Mouse (Mus musculus): ENCODE measurements around the gene Tmem106a.
"Not testable (repeated sequence)": the region's sequence is repeated elsewhere in the genome, so short reads cannot be mapped to it uniquely, and the experiment has no call there.

Tmem106a gene

DNA sequence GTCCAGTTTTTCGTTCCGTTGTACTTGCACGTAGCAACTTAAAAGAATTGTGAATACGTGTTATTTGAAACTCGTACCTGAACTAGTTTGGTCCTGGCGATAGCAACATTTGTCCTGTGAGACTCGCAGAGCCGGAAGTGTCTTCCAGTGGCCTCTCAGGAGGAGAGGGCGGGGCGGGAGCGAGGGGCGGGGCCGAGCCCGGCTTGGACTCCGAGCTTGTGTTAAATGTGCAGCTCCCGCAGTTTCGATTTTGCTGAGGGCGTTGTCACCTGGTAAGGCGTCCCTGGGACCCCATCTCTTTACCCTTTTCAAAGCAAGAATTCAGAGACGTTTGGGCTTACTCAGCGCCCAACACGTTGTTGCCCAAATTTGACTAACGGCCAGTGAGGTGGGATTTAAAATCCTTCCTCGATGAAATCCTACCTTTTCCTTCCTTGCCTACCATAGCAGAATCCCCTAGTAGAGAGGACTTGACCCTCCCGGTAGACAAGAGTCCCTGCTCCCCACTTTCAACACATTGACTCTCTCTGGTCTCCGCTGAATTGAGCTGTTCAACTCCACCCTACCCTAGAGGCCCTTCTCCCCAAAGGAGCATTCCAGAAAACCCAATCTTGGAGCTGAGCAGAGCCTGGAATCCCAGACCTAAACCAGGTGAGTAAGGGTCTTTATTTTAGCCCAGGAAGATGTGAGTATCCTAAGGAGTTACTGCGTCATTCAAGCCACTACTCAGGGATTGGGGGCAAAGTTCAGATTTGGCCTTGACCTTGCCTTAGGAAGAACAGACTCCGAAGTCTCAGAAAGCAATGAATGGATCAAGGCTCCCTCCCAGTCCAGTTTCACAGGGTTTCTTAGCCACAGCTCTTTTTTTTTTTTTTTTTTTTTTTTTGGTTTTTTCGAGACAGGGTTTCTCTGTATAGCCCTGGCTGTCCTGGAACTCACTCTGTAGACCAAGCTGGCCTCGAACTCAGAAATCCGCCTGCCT lies at the start of gene Tmem106a:
Gene Tmem106a (plus strand): TSS at position 189 of the 982 bp plus-strand sequence.
- peak; percentile 89 for DNase-seq

DNA sequence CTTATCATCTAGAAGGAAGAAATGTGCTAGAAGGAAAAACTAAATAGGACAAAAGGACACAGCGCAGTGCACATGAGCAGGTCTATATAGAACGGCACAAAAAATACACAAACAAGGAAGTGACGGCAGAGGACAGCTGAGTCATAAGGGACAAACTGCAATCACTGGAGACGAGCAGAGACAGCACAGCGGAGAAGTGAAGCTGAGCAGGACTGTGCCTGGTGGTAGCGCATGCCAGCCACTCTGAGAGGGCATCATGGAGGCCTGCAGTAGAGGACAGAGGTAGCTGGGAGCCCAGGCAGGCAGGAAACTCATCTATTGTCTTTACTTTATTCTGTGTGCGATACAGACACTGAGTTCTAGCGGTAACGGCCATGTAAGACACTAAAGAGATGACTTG lies 38.5 kb upstream of the Tmem106a start:
- no peak for DNase-seq

DNA sequence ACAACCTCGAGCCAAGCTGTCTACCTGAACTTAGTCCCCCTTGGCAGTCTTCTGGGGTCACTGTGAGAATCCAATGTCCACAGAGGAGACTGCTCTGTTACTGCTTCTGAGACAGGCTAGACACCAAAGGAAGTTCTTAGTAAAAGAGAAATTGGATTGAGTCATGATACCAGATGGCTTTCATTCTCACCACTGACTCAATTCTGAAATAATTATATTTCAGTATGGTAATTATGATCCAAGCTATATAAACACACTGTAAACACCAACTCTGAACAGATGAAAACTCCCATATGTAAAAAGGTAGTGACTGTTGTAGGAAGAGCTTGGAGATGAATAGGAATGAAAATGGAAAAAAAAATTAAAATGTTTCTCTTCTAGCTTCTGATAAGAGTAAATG lies 37.9 kb upstream of the Tmem106a start:
- no peak for DNase-seq

DNA sequence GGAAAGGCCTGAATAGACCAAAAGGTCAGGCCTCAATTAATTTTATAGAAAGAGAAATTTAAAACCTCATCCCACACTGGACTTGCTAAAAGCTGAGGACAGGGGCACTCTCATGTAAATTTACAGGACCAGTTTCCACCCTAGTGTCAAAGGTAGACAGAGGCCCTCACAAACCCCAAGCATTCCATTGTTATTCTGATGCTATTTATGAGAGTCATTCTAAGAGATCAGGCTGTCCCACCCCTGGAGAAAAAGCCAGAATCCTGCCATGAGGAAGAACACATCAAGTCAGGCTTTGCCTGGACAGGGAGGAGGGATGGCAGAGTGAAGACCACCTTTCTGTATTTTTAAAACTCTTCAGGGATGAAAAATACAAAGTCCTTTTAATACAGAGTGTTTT lies 33.5 kb upstream of the Tmem106a start:
- DNase-seq: no peak

DNA sequence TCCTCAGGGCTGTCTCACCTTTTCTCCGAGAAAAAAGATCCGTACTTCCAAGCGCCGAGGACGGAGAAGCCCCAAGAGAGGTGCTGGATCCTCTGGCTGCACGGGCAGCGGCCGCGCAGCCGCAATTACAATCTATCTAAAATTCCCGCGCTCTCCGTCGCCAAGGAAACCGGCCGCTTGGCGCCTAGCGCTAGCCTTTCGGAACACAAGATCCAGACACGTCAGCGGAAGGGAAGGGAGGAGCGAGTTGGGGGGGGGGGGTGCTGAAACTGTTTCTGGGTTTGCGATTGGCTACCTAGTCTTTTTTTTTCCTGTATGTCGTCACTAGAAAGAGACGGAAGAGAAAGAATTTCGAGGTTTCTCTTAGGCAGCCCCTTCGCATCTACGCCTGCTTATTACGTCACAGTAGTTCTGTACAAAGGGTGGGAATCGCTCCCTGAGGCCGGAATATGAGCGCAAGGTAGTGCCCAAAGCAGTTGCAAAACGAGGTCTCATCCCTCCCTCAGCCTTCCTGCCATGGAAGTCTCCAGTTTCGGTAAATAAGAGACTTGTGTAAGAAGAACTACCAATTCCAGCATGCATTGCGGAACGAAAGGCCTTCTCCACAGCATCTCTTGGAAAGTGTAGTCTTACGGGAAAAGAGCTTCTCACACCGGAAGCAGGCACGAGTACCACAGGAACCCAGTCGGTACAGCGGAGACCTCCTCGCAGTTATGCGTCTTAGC lies 30.1 kb upstream of the Tmem106a start, which contains the start of the genes Brca1 and Nbr1:
Gene Brca1 (minus strand): TSS at position 205 of the 725 bp plus-strand sequence.
Gene Nbr1 (plus strand): TSS at position 399 of the 725 bp plus-strand sequence.
- DNase-seq: peak; percentile 97

DNA sequence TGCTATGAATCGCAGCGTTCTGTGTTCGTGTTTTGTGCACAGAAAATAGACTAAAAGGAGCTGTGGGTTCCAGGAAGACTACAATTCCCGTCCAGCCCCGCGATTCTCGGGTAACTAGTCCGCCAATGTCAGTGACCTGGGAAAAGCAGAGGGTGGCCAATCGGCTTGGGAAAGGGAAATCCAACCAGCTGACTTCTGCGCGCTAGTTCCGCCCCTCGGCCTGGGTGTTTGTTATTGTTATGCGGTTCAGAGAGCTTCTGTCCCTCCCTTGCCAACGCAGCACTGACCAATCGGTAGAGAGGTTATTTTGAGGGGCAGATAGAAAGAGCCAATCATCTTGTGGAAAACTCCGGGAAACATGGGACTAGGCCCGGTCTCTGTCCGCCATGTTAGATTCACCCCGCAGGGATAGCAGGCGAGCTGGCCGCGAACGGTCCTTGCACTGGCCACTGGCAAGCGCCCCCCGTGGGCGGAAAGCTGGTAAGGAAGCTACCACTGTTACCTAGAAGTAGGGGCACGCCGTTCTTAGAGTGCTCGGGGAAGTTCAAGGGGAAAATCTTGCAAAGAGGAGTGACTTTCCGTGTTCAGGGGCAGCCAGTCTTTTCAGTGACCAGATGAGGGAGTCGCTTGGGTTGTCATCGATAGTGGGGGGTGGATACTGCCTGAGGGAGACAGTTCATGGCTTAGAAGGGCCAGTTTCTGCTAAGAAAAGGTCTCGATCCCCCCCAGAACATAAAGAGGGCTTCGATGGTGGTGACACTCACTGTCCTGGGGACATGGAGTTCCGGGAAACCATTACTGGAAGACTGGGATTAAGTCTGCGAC lies 29.4 kb upstream of the Tmem106a start:
- DNase-seq: peak; percentile 97

DNA sequence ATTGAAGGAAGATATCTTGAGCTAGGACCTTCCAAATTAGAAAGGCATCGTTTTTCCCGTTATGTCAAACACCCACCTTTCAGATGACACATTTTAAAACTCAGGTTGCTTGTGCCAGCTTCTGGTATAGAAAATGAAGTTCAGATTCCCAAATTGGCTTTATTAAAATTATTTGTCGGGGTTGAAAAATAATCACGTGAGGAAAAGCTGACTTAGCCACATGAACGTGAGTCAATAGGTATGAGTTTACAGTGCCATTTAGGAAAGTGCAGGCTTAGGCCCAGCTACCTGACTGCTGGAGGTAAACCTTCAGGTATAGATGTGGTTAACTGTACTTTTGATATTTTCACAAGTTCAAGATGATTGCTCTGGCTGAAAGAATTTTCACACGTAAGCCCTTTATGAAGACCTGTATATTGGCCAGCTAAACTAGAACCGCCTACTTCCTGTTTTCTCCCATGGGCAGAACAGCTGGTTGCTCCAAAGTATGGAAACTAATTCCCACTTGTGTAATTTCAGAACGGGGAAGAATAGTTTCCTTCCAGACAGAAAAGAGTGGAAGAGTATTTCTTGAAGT lies 28.6 kb upstream of the Tmem106a start:
- DNase-seq: no peak

DNA sequence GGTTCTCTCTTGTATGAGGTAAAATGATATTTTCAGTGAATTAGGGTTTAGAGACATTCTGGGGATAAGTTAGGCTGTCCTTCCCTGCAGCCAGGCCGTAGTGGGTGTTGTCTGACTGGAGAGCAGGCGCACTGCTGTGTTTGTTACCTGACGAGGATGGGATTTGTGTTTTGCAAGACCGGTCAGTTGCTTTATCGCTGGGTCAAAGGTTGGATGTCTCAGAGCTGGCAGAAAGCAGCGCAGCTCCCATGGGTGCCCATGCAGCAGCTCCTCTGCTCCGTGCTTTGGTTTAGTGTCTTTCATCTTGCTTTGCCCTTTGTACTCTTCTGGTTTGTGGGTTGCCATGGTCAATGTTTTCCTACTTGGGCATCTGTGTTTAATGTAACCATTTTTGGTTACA lies 25.5 kb upstream of the Tmem106a start:
- DNase-seq: peak; percentile 58

DNA sequence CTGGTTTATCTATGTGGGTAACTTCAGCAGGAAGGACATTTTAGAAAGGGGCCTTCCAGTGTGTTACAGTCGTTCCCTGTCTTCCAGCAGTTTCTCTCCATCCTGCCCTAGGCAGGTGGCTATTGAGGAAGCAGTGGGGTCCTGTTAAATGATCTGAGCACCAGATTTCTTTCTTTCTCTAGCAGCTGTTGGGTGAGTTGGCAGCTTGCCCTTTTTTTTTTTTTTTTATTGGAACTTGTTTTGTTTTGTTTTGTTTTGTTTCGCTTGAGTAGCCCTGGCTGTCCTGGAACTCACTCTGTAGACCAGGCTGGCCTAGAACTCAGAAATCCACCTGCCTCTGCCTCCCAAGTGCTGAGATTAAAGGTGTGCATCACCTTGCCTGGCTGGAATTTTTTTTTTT lies 25.1 kb upstream of the Tmem106a start:
- no peak for DNase-seq

DNA sequence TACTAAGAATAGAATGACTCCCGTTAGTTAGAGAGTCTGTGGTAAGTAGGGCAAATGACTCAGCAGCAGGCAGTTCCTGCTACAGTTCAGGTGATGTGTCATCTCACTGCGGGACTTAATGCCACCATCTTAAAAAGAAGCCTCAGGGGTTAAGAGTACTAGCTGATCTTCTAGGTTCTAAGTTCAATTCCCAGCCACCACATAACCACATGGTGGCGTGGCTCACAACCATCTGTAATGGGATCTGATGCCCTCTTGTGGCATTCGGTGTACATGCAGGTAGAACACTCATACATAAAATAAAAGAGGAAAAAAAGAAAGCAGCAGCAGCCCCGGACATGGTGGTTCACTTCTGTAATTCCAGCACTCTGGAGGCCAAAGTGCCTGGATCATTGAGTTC lies 19.7 kb upstream of the Tmem106a start:
- DNase-seq: peak; percentile 64

DNA sequence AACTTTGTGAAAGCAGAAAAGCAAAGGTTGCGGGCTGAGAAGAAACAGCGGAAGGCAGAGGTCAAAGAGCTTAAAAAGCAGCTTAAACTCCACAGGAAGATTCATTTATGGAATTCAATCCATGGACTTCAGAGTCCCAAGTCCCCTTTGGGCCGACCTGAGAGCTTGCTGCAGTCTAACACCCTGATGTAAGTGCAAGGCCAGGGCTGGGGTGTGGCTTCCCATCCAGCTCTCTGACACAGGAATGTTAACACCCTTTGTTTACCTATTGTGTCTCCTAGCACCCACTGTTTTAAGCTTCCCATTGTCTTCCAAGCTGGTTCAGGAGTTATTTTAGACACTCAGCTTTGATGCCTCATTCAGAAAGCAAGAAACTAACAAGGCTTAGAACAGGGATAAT lies 13.6 kb upstream of the Tmem106a start:
- no peak for DNase-seq

DNA sequence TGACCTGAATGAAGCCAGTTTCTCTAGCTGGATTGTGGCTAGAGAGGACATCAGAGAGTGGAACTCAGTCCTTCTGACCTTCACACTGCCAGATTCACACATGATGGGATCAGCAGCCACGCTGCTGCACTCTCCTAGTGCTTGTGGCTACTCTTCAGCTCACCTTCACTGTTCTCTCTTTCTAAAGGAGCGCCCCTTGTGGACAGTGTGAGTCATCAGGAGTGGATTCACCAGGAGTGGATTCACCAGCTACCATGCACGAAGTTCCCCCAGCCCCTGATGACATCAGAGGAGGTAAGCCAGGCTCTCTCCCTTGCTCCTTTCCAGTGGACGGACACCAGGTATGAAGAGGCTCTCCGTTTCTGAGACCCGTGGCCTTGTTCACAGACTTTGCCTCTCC lies 5.9 kb upstream of the Tmem106a start:
- no peak for DNase-seq

DNA sequence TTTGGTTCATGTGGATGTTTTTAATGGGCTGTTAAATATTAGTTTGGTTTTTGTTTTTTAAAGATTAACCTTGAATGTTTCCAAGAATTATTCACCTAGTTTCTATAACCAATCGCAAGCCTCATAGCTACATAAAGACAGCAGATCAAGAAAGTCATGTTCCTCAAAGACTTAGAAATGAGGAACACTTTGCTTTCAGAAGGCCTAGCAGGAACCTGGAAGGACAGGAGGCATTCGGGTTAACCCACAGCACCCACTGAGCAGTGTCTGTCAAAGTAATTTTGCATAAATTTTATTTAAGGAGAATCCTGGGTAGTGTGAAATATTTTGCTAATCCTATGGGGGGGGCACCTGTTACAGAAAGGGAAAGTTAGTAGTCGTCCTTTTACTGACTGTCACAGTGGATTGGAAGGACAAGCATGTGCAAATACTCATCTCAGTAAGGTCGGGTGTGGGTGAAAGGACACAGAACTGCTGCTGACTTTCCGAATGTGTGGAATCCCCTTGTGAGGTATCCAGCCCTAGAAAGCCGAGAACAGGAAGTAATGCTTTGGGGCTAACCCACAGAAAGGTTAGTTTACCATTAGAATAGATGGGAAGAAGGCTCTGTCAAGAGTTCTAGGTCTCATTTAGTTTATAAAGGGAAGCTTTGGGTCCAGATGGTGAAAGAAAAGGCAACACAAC lies 819 bp upstream of the Tmem106a start:
- DNase-seq: no peak

DNA sequence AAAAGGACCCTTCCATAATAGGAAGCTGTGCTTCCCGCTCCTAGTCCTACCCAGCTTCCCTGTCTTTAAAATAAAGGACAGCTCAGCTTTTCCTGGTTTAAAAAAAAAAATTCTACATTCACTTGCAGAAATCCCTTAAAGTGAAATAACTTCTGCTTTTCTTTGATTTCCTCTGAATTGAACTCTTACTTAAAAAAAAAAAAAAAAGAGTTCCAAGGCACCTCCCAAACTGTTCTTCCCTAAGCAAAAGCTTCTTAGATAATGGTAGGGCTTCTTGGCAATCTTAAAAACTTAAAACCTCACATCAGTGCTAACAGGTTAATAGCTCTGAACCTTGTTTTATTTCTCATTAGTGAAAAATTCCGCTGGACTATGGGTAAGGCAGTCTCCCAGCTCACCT lies 1.2 kb downstream of the Tmem106a start:
- no peak for DNase-seq

DNA sequence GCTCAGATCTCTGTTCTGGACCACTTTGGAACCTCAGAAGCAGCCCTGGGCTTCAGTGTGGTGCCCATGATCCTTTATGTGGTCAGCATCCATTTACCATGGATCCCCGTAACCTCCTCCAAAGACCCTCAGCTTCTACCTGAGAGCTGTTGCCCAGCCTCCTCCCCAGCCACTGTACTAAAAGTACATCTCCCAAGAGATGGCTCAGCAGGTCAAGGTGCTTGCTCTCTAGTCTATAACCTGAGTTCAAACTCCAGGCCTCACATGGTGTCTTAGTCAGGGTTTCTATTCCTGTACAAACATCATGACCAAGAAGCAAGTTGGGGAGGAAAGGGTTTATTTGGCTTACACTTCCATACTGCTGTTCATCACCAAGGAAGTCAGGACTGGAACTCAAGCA lies 3.0 kb downstream of the Tmem106a start:
- not testable (repeated sequence) for DNase-seq

DNA sequence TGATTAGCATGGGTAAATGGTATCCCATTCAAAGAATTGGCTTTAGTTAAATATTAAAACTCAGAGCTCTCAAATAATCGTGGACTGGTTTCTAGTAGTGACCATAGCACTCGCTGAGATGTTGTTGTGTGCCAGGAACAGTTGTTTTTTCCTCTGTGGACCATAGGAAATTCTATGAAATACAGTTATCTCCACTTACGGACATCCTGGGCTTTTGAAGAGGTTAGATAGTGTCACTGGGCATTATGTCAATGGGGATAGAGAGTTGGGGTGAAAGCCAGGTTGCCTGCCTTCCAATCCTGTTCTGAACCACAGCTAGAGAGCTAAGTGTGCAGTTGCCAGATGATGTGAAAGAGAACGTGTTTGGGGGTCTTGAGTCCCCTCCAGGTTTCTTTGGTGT lies 3.8 kb downstream of the Tmem106a start:
- no peak for DNase-seq

DNA sequence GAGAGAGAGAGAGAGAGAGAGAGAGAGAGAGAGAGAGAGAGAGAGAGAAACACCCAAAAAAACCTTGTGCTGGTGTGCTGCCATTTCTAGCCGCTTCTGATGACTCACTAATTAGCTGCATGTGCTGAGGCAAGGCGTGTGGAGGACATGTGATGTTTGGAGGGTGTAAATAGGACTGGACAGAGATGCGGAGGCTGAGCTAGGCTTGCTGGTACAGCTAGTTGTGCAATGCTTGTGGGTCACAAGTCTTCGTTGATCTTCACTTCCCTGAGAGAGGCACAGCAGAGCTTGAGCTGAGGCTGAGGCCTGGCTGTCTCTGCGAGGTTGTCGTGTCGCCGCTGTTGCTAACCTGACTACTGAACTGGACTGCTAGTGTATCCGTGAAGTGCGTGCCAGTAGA lies 5.6 kb downstream of the Tmem106a start:
- DNase-seq: no peak

DNA sequence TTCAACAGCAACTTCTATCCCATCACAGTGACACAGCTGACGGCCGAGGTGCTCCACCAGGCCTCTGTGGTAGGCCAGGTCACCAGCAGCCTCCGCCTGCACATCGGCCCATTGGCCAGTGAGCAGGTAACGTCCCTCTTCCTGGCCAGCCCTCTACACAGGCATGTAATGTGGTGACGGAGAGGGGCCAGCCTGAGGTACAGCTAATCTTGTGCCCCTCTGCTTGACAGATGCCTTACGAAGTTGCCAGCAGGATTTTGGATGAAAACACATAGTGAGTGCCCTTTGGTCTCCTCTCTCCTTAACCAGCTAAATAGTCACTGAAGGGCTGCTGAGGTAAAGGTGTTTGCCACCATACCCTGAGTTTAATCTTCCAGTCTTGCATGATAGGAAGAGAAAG lies 6.8 kb downstream of the Tmem106a start:
- DNase-seq: no peak

DNA sequence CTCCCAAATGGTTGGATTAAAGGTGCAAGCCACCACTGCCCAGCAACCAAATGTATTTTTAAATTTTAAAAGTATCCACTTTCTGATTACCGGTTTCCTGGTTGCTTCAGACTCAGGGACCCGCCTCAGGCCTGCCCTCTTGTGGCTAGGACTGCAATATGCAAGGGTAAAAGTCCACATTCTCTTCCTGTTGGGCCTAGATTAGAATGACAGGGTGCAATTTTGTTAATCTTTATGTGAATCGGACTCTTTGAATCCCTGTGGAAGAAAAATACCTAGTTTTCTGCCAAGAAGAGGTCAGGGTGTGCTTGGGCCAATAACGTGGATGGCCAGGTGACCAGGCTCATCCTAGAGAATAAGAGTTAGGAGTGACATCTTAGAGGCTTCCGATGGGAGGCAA lies 7.4 kb downstream of the Tmem106a start:
- DNase-seq: peak; percentile 80

DNA sequence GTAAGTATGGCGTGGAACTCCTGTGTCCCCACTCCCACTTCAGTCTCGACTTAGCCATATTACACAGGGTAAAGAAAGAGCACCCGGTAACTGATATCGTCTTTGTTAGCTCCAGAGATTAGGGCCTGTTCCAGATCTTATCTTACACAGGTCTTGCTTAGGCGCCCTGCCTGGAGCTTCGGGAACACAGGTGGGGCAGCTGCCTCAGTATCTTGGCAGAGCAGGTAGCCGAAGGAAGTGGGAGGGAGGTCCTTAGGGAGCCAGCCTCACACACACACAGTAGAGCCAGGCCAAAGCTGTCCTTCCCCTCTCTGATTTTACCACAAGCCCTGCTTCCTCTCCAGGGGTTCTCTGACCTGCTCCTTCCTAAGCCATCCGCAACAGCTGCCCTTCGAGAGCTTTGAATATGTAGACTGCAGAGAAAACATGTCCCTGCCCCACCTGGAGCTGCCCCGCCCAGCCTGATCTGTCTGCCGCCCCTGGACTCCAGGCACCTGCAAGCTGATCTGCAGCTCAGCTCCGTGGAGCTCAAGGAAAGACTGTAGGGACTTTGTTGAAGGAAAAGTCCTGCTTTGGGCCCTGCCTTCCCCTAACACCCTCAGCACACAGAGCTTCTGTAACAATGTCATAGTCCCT lies 8.1 kb downstream of the Tmem106a start:
- DNase-seq: no peak

DNA sequence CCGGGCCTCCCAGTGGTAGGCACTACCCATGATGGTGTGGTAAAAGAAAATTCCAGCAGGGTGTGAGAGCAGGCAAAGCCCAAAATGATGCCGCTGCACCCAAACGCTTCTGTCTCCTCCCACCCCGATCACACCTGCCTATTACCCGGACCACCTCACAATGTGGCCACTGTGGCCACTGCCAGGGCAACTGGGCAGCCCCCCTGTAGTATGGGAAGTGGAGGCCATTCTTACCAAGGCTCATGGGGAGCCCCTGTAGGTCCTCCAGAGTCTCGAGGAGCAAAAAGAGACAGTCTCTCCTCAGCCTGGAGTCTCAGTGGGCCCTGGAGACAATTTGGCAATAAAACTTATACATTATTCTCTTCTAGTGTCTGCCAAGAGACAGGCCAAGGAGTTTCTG lies 17.1 kb downstream of the Tmem106a start, which contains the start of gene Gm11634:
Gene Gm11634 (minus strand): TSS at position 101 of the 400 bp plus-strand sequence.
- DNase-seq: no peak

Data from kidney, postnatal 10 days (tissue).